ENCODE assay signal across 17 mouse cellular contexts in genomic region chr2:173052881-173053280, GRCm38 (mm10). TPM values are rescaled to one million over a fixed set of nuclear protein-coding genes. Genes with fewer than 3 reads are reported as not detected.
DNase-seq lines count a peak whose midpoint lies in the region; ATAC-seq and TF ChIP-seq lines count a peak whose summit lies in the region.
"Had no signal": no experiment of that assay in that cellular context is flagged by ENCODE, and none has a peak within 500 bp of the region (broad histone marks: within the 10 kb centered on the region; RNA-seq: fewer than 3 reads in every experiment).

No protein-coding gene starts in this region.

- H3K27me3 ChIP-seq in heart, embryonic 12.5 days (replicated peaks) = no peaks in the 10 kb centered on the region
- H3K27me3 ChIP-seq: forebrain, embryonic 12.5 days; kidney, embryonic 15.5 days; neural tube, embryonic 15.5 days had no signal

- ATAC-seq in heart, embryonic 12.5 days (ENCODE audit: insufficient number of reproducible peaks, low FRiP score) = no peak
- ATAC-seq: intestine, embryonic 16.5 days had no signal

- intact Hi-C loops in gastrocnemius, adult 2 months (cut with DNase I) = no loop called here

- no peak for TF ChIP-seq CTCF in gastrocnemius, adult 2 months (IDR thresholded peaks at IDR 0.05)

- peak overlapping the region; percentile 64; the same call in 1 of the 2 replicates for H3K27ac ChIP-seq in gastrocnemius, adult 2 months
- no peak overlapping the region for H3K27ac ChIP-seq in heart, embryonic 12.5 days (ENCODE audit: poor library complexity, severe bottlenecking)
- H3K27ac ChIP-seq: forebrain, embryonic 12.5 days; hindbrain, embryonic 14.5 days; kidney, embryonic 15.5 days; liver, embryonic 13.5 days; midbrain, embryonic 12.5 days; neural tube, embryonic 15.5 days had no signal

- no peak overlapping the region for H3K4me2 ChIP-seq in heart, embryonic 12.5 days
- H3K4me2 ChIP-seq: forebrain, embryonic 12.5 days; hindbrain, embryonic 14.5 days; kidney, embryonic 15.5 days; liver, embryonic 13.5 days; midbrain, embryonic 12.5 days; neural tube, embryonic 15.5 days had no signal

- no peak overlapping the region for H3K4me3 ChIP-seq in gastrocnemius, adult 2 months
- no peak overlapping the region for H3K4me3 ChIP-seq in heart, embryonic 12.5 days
- H3K4me3 ChIP-seq: forebrain, embryonic 12.5 days; kidney, embryonic 15.5 days; liver, embryonic 13.5 days; midbrain, embryonic 12.5 days; neural tube, embryonic 15.5 days had no signal

- H3K36me3 ChIP-seq in heart, embryonic 12.5 days = no peaks in the 10 kb centered on the region
- H3K36me3 ChIP-seq: forebrain, embryonic 12.5 days; kidney, embryonic 15.5 days; liver, embryonic 13.5 days; midbrain, embryonic 12.5 days; neural tube, embryonic 15.5 days had no signal

- H3K4me1 ChIP-seq in heart, embryonic 12.5 days (replicated peaks) = peaks cover 56% of the 10 kb centered on the region
- H3K4me1 ChIP-seq: neural tube, embryonic 15.5 days had no signal

- H3K9ac ChIP-seq in heart, embryonic 12.5 days = peak overlapping the region; percentile 37; the same call in 1 of the 2 replicates
- H3K9ac ChIP-seq: forebrain, embryonic 12.5 days; hindbrain, embryonic 14.5 days; kidney, embryonic 15.5 days; liver, embryonic 13.5 days; midbrain, embryonic 12.5 days; neural tube, embryonic 15.5 days had no signal

- no peaks in the 10 kb centered on the region for H3K9me3 ChIP-seq in heart, embryonic 12.5 days (replicated peaks)
- H3K9me3 ChIP-seq: forebrain, embryonic 12.5 days; kidney, embryonic 15.5 days; liver, embryonic 13.5 days; midbrain, embryonic 12.5 days; neural tube, embryonic 15.5 days had no signal

- DNase-seq in gastrocnemius, adult 2 months = no peak
- no peak for DNase-seq in gastrocnemius, postnatal 10 days
- DNase-seq in testis, postnatal 10 days (ENCODE audit: low spot score) = peak; percentile 38
- DNase-seq in testis, postnatal 14 days (ENCODE audit: low spot score) = no peak
- DNase-seq in heart, postnatal 4 days = peak; percentile 40
- DNase-seq in cerebellum, postnatal 36 days = no peak
- DNase-seq: adrenal gland, postnatal 25 days; B cell, adult 2 months; cerebellum, adult 9-10 months; liver, embryonic 13.5 days had no signal

- WGBS in heart, embryonic 12.5 days = 87% methylated on average over 8 of the region's 8 CpGs

RNA-seq across cellular contexts. Expression of gene Rbm38, which starts 32.6 kb away (rescaled TPM):
- total RNA-seq in gastrocnemius, adult 2 months (2021) = 100 to 1,000 TPM; 181 to 246 TPM
- total RNA-seq in gastrocnemius, postnatal 10 days (2021) = 100 to 1,000 TPM; 121 to 129 TPM
- polyA plus RNA-seq in heart, embryonic 12.5 days (2016; fragmentation: Nextera tagmentation; extraction: Ambion mirVana) = 146 and 147 TPM in 2 replicates
- total RNA-seq in heart, postnatal 4 days (2021) = 100 to 1,000 TPM; 112 to 126 TPM

RNA-seq across cellular contexts. Expression of gene Rae1, which starts 53.0 kb away (rescaled TPM):
- total RNA-seq in gastrocnemius, adult 2 months (2021) = 10 to 100 TPM; 12.4 to 14.4 TPM
- 10 to 100 TPM; 27.9 to 31.5 TPM for total RNA-seq in gastrocnemius, postnatal 10 days (2021)
- polyA plus RNA-seq in heart, embryonic 12.5 days (2016; fragmentation: Nextera tagmentation; extraction: Ambion mirVana) = 102 and 103 TPM in 2 replicates
- 10 to 100 TPM; 55.9 to 60.3 TPM for total RNA-seq in heart, postnatal 4 days (2021)

Comparison
In these comparisons a context has a peak if more than half of its experiments do, and no peak if none do; other contexts are left out.
1. DNase-seq: peak in testis, postnatal 10 days (single experiment) and heart, postnatal 4 days (single experiment); none in gastrocnemius, adult 2 months (single experiment), gastrocnemius, postnatal 10 days (single experiment), testis, postnatal 14 days (single experiment) and cerebellum, postnatal 36 days (0 of 2).